Mouse (Mus musculus): Measurements from ENCODE around the gene B3gnt7. TPM values are rescaled to one million over a fixed set of nuclear protein-coding genes. Genes with fewer than 3 reads are reported as not detected.

The B3gnt7 gene
- polyA plus RNA-seq, 1 experiment from 2014 or later = 6.8 TPM

DNA sequence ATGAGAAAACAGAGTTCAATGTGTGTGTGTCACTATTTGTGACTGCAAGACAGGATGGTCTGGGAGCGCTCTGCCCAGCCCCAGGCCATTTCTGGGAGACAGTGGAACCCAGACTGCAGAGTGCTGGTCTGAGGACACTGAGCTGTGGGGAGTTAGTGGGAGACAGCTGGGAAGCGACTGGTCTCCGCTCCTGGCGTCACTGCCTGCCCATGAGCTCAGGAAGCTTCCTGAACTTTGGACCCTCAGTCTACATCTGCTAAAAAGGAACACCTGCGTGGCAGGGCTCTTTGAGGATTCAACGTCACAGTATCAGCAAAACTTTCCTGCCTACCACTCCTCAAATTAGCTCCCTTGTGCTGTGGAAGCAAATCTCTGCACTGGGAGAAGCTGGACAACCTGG is 30.9 kb upstream of the B3gnt7 start:
- Histone ChIP-seq H3K36me3 (ENCODE audit: control insufficient read depth, insufficient read depth, low read length) (no peaks in the 10 kb centered on the region), H3K27me3 (ENCODE audit: control insufficient read depth, insufficient read depth, low read length) (no peaks in the 10 kb centered on the region), H3K4me3 (ENCODE audit: low read depth, low read length) (no peak overlapping the region), H3K4me1 (ENCODE audit: control insufficient read depth, insufficient read depth, low read length) (no peaks in the 10 kb centered on the region), H3K9ac (replicated peaks; ENCODE audit: low read depth, low read length) (no peak overlapping the region), H3K27ac (ENCODE audit: low read depth, low read length) (no peak overlapping the region), H3K9me3 (ENCODE audit: control insufficient read depth, low read length) (no peaks in the 10 kb centered on the region), H3K4me2 (ENCODE audit: low read depth, low read length) (no peak overlapping the region)
- no peak for ATAC-seq (ENCODE audit: low read depth)
- 84% methylated on average over 6 of the region's 6 CpGs for WGBS

DNA sequence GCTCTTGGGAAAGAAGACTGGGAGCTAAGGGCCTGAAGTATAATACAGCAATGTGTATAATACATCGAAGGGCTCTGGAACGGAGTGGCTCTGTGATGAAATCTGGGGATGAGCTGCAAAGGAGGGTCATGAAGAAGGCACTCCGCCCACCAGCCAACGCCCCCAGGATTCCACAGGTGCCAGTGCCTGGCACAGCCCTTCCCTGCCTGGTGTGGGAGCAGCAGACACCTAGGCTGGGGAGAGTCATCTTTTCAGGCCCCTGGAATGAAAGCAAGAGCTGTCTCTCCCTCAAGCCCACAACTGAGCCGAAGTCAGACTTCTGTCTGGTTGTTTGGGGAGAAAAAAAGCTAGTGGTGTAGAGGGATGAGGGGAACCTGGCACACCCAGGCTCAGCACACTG is 25.6 kb upstream of the B3gnt7 start:
- no peaks in the 10 kb centered on the region for H3K36me3 ChIP-seq (ENCODE audit: control insufficient read depth, insufficient read depth, low read length)
- H3K27me3 ChIP-seq (ENCODE audit: control insufficient read depth, insufficient read depth, low read length) = no peaks in the 10 kb centered on the region
- no peak overlapping the region for H3K27ac ChIP-seq (ENCODE audit: low read depth, low read length)
- no peaks in the 10 kb centered on the region for H3K4me1 ChIP-seq (ENCODE audit: control insufficient read depth, insufficient read depth, low read length)
- no peaks in the 10 kb centered on the region for H3K9me3 ChIP-seq (ENCODE audit: control insufficient read depth, low read length)
- no peak overlapping the region for H3K9ac ChIP-seq (replicated peaks; ENCODE audit: low read depth, low read length)
- ATAC-seq (ENCODE audit: low read depth) = no peak
- WGBS = 93% methylated on average over 5 of the region's 5 CpGs
- no peak overlapping the region for H3K4me3 ChIP-seq (ENCODE audit: low read depth, low read length)
- H3K4me2 ChIP-seq (ENCODE audit: low read depth, low read length) = no peak overlapping the region

GRCm38 (mm10) chr1:86281781-86282536 is 20.7 kb upstream of the B3gnt7 start:
- no peak overlapping the region for H3K9ac ChIP-seq (replicated peaks; ENCODE audit: low read depth, low read length)
- H3K4me3 ChIP-seq (ENCODE audit: low read depth, low read length) = no peak overlapping the region
- no peaks in the 10 kb centered on the region for H3K9me3 ChIP-seq (ENCODE audit: control insufficient read depth, low read length)
- no peak overlapping the region for H3K4me2 ChIP-seq (ENCODE audit: low read depth, low read length)
- H3K27ac ChIP-seq (ENCODE audit: low read depth, low read length) = no peak overlapping the region
- no peaks in the 10 kb centered on the region for H3K4me1 ChIP-seq (ENCODE audit: control insufficient read depth, insufficient read depth, low read length)
- no peak for ATAC-seq (ENCODE audit: low read depth)
- no peaks in the 10 kb centered on the region for H3K36me3 ChIP-seq (ENCODE audit: control insufficient read depth, insufficient read depth, low read length)
- H3K27me3 ChIP-seq (ENCODE audit: control insufficient read depth, insufficient read depth, low read length) = no peaks in the 10 kb centered on the region
- 88% methylated on average over 11 of the region's 11 CpGs for WGBS

- no peaks in the 10 kb centered on the region for H3K4me1 ChIP-seq (ENCODE audit: control insufficient read depth, insufficient read depth, low read length)
These were observed 18.5 kb upstream of the B3gnt7 start for GRCm38 (mm10) chr1:86284101-86284500.

GRCm38 (mm10) chr1:86285295-86285694 is 17.3 kb upstream of the B3gnt7 start:
- H3K27ac ChIP-seq (ENCODE audit: low read depth, low read length) = no peak overlapping the region
- H3K4me3 ChIP-seq (ENCODE audit: low read depth, low read length) = no peak overlapping the region
- no peak overlapping the region for H3K4me2 ChIP-seq (ENCODE audit: low read depth, low read length)
- no peaks in the 10 kb centered on the region for H3K9me3 ChIP-seq (ENCODE audit: control insufficient read depth, low read length)
- ATAC-seq (ENCODE audit: low read depth) = no peak
- no peaks in the 10 kb centered on the region for H3K27me3 ChIP-seq (ENCODE audit: control insufficient read depth, insufficient read depth, low read length)
- no peaks in the 10 kb centered on the region for H3K36me3 ChIP-seq (ENCODE audit: control insufficient read depth, insufficient read depth, low read length)
- no peak overlapping the region for H3K9ac ChIP-seq (replicated peaks; ENCODE audit: low read depth, low read length)
- no peaks in the 10 kb centered on the region for H3K4me1 ChIP-seq (ENCODE audit: control insufficient read depth, insufficient read depth, low read length)
- WGBS = 83% methylated on average over 6 of the region's 6 CpGs

More at GRCm38 (mm10) chr1:86284101-86284500, 18.5 kb upstream of the B3gnt7 start:
- Histone ChIP-seq H3K4me2 (ENCODE audit: low read depth, low read length) (no peak overlapping the region), H3K27me3 (ENCODE audit: control insufficient read depth, insufficient read depth, low read length) (no peaks in the 10 kb centered on the region), H3K4me3 (ENCODE audit: low read depth, low read length) (no peak overlapping the region), H3K36me3 (ENCODE audit: control insufficient read depth, insufficient read depth, low read length) (no peaks in the 10 kb centered on the region), H3K9ac (replicated peaks; ENCODE audit: low read depth, low read length) (no peak overlapping the region), H3K27ac (ENCODE audit: low read depth, low read length) (no peak overlapping the region), H3K9me3 (ENCODE audit: control insufficient read depth, low read length) (no peaks in the 10 kb centered on the region)
- 94% methylated on average over 5 of the region's 5 CpGs for WGBS
- ATAC-seq (ENCODE audit: low read depth) = no peak

- H3K4me2 ChIP-seq (ENCODE audit: low read depth, low read length) = no peak overlapping the region
- no peak overlapping the region for H3K4me3 ChIP-seq (ENCODE audit: low read depth, low read length)
- no peaks in the 10 kb centered on the region for H3K36me3 ChIP-seq (ENCODE audit: control insufficient read depth, insufficient read depth, low read length)
- 84% methylated on average over 4 of the region's 4 CpGs for WGBS
- no peaks in the 10 kb centered on the region for H3K27me3 ChIP-seq (ENCODE audit: control insufficient read depth, insufficient read depth, low read length)
- ATAC-seq (ENCODE audit: low read depth) = no peak
- no peaks in the 10 kb centered on the region for H3K4me1 ChIP-seq (ENCODE audit: control insufficient read depth, insufficient read depth, low read length)
- H3K9me3 ChIP-seq (ENCODE audit: control insufficient read depth, low read length) = no peaks in the 10 kb centered on the region
- H3K9ac ChIP-seq (replicated peaks; ENCODE audit: low read depth, low read length) = no peak overlapping the region
- H3K27ac ChIP-seq (ENCODE audit: low read depth, low read length) = no peak overlapping the region
These were observed 15.2 kb upstream of the B3gnt7 start for GRCm38 (mm10) chr1:86287473-86287872.

GRCm38 (mm10) chr1:86290452-86290851 is 12.2 kb upstream of the B3gnt7 start:
- H3K36me3 ChIP-seq (ENCODE audit: control insufficient read depth, insufficient read depth, low read length) = no peaks in the 10 kb centered on the region
- ATAC-seq (ENCODE audit: low read depth) = no peak
- no peaks in the 10 kb centered on the region for H3K27me3 ChIP-seq (ENCODE audit: control insufficient read depth, insufficient read depth, low read length)
- 72% methylated on average over 3 of the region's 3 CpGs for WGBS
- H3K4me3 ChIP-seq (ENCODE audit: low read depth, low read length) = no peak overlapping the region
- H3K9me3 ChIP-seq (ENCODE audit: control insufficient read depth, low read length) = no peaks in the 10 kb centered on the region
- no peak overlapping the region for H3K27ac ChIP-seq (ENCODE audit: low read depth, low read length)
- H3K4me2 ChIP-seq (ENCODE audit: low read depth, low read length) = no peak overlapping the region
- no peaks in the 10 kb centered on the region for H3K4me1 ChIP-seq (ENCODE audit: control insufficient read depth, insufficient read depth, low read length)
- no peak overlapping the region for H3K9ac ChIP-seq (replicated peaks; ENCODE audit: low read depth, low read length)

DNA sequence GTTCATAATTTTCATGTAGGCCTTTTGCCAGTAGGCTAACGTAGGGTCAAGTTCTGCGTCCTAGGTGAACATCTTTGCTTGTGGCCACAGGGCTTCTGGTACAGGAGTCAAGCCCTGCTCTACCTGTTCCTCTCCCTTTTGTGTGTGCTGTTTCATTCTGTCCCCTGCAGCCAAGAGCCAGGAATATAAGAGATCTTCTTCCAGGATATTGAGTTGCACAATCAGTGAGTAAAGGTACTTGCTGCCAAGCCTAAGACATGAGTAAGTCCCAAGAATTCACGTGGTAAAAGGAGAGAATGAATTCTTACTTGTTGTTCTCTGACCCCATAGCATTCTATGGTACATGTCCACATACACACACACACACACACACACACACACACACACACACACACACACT is 9.5 kb upstream of the B3gnt7 start:
- Histone ChIP-seq H3K36me3 (ENCODE audit: control insufficient read depth, insufficient read depth, low read length) (no peaks in the 10 kb centered on the region), H3K4me1 (ENCODE audit: control insufficient read depth, insufficient read depth, low read length) (no peaks in the 10 kb centered on the region), H3K4me2 (ENCODE audit: low read depth, low read length) (no peak overlapping the region), H3K27ac (ENCODE audit: low read depth, low read length) (no peak overlapping the region), H3K27me3 (ENCODE audit: control insufficient read depth, insufficient read depth, low read length) (no peaks in the 10 kb centered on the region), H3K9me3 (ENCODE audit: control insufficient read depth, low read length) (no peaks in the 10 kb centered on the region), H3K9ac (replicated peaks; ENCODE audit: low read depth, low read length) (no peak overlapping the region), H3K4me3 (ENCODE audit: low read depth, low read length) (no peak overlapping the region)
- 97% methylated on average over 3 of the region's 3 CpGs for WGBS
- no peak for ATAC-seq (ENCODE audit: low read depth)

DNA sequence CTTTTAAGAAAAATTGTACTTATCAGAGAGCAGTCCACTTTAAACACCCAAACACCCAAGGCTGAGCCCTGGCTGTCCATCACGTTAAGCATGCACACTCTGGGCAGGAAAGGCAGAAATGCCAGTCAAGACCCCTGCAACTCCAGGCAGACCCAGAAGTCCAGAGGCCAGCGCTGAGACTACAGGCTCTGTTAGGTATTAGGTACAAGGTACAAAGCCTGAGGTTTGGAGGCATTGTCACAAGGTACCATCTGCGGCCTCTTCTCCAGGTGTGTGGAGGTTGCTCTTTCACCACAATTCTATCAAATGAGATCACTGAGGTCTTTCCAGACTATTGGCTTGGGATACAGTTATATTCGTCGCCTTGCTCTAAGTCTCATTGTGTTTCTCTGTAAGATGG is 8.8 kb upstream of the B3gnt7 start:
- no peak for ATAC-seq (ENCODE audit: low read depth)
- no peaks in the 10 kb centered on the region for H3K4me1 ChIP-seq (ENCODE audit: control insufficient read depth, insufficient read depth, low read length)
- no peaks in the 10 kb centered on the region for H3K27me3 ChIP-seq (ENCODE audit: control insufficient read depth, insufficient read depth, low read length)
- H3K27ac ChIP-seq (ENCODE audit: low read depth, low read length) = no peak overlapping the region
- H3K9ac ChIP-seq (replicated peaks; ENCODE audit: low read depth, low read length) = no peak overlapping the region
- 87% methylated on average over 5 of the region's 5 CpGs for WGBS
- H3K36me3 ChIP-seq (ENCODE audit: control insufficient read depth, insufficient read depth, low read length) = no peaks in the 10 kb centered on the region
- H3K4me2 ChIP-seq (ENCODE audit: low read depth, low read length) = no peak overlapping the region
- H3K4me3 ChIP-seq (ENCODE audit: low read depth, low read length) = no peak overlapping the region
- no peaks in the 10 kb centered on the region for H3K9me3 ChIP-seq (ENCODE audit: control insufficient read depth, low read length)
